Mouse (Mus musculus) 3T3-L1 (cell line): ENCODE data around the gene Exo5.

Experiments used
- DNase-seq: peaks from one replicate; pipeline ENCODE4 v3.0.0-alpha.2; 2015; ENCODE audit warnings: low read depth, low spot score

Exo5 gene

DNA sequence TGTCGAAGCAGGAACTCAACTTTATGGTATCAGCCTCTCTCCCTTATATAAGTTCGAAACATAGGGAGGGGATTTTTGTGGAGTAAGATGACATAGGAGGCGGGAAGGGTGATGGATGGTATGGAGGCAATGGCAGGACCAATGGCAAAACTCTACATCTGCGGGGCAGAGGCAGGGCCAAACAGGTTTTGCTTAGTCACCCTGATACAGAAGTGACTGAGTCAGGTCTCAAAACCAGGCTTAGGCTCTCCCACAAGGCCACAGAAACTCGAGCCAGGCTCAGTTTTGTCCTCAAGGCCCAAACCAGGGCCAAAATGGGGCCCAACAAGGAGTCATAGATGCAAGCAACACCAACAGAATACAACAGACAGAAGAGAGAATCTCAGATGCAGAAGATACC is 19.2 kb downstream of the Exo5 start:
- peak; percentile 54 for DNase-seq

GRCm38 (mm10) chr4:120904533-120904932 is 20.3 kb downstream of the Exo5 start:
- no peak for DNase-seq

GRCm38 (mm10) chr4:120895810-120896584 is 28.8 kb downstream of the Exo5 start:
- DNase-seq = no peak

DNA sequence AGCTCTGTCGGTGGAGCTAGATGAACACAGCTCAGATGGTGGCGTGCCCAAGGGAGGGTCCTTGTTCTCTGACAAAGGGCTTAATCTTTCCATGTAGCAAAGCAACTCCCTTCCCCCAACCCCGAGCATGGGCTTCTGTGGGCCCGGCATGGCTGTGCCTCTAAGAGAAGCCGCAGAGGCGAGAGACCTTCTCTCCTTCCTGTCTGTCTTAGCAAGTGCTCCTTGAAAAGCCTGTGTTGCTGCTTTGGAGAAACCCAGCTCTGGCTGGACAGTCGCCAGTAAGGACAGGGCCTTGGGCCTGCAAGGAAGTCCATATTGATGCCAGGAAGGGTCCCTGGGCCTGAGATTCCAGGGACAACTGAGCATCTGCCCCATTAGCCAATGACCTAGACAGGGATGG is 29.6 kb downstream of the Exo5 start:
- no peak for DNase-seq

DNA sequence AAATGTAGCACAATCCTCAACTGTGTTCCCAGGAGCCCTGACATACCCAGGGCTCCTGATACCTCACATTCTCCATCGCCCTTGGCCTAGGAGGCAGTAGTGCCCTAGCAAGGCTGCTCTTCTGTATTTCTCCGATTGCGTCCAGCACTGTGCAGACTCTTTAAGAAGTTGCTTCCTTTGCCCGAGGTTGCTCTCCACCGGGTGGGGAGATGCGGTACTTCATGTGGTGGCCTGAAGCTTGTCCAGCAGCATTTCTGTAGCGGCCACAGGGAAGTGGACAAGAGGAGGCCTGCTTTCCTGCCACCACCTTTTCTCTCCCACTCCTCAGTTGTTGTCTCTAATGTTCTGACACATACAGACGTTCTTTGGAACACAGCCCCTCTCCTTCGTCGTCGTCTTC is 30.2 kb downstream of the Exo5 start:
- no peak for DNase-seq

DNA sequence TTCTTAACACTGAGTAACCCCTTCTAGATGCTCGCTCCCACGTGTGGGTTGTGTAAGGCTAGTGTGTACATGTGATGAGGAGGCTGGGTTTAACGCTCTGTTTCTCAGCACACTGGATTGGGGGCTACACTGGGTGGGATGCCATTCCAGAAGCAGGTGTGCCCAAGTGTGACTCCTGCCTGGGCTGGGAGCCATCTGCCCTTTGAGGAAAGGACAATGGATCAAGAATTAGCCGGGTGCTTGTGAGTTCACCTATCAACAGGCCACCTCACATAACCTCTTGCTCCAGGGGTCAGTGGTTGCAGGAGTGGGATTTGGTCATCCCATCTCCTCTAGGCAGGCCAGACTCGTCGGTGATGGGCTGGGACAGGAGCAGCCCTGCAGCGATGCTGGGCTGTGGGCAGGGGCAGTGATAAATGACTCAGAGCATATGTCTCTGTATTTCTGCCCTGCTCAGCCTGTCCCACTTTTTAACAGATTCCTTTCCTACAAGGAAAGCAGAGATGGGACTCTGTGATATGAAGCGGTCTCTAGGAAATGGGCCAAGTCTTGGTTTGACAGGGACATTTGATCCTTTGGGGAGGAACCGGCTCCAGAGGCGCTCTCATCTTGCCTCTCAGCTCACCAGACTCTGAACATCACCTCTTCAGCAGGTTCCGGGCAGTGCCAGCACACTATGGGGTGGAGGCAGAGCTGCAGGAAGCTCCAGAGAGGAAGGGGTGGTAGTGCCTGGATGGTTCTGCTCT is 31.0 kb downstream of the Exo5 start:
- DNase-seq = peak; percentile 39

GRCm38 (mm10) chr4:120892516-120892915 is 32.3 kb downstream of the Exo5 start:
- DNase-seq = no peak

DNA sequence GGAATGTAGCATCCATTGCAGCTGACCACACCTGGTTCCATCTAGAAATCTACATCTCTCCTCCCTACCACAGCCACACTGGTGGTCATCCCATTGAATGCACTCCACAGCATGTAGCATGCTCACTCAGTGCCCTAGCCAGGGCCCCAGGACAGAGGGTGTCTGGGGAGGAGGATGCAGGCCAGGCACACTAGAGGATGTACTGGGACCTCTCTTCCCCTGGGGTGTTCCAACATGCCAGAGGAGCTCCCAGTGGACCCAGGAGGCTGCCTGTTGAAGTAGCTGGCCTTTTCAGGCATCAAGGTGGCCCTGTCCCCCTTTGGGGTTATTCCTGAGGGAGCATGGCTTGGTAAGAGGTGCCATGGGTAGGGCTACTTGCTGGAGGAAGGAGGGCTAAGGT is 32.9 kb downstream of the Exo5 start:
- DNase-seq = no peak

DNA sequence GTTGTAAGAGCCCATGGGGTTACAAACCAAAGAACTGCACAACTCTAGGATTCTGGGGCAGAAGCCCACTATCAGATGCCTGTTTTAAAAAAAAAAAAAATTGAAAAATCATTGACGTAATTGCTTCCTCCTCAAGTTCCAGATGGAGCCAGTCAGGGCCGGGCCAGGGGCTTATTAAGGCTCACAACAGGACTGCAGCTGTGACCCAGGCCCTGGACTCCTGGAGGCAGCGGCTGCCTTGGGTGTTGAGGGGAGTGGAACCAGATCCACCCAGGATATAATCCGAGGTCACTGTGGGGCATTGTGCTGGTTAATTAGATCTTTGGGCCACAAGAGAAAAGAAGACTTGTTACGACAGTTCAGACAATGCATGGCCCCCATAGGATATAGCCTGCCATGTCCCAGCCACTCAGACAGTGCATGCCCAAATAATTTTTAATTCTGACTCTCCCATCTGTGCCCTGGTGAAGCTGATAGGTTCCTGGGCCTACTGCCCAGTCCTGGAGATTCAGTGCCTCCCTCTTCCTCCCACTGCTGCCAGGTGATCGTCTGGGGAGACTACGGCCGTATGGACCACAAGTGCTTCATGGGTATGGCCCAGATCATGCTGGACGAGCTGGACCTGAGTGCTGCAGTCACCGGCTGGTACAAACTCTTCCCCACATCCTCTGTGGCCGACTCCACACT is 33.9 kb downstream of the Exo5 start:
- DNase-seq = no peak

DNA sequence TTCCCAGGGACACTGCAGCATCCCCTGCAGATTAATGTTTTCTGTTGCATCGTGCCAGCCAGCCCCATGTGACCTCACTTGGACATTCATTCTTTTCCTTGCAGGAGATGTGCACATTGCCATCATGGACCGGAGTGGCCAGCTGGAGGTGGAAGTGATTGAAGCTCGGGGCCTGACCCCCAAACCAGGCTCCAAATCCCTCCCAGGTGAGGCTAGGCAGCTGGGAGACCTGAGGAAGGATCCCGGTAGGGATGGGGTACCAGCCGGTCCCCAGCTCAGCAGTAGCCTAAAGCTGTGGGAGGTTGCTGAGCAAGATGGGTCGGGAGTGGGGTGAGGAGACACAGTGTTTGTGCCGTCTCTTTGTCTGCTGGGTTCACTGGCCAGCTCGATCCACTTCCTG is 35.9 kb downstream of the Exo5 start:
- no peak for DNase-seq

GRCm38 (mm10) chr4:120887381-120888112 is 37.3 kb downstream of the Exo5 start:
- DNase-seq = peak; percentile 65

GRCm38 (mm10) chr4:120886811-120887210 is 38.0 kb downstream of the Exo5 start:
- DNase-seq = no peak

- DNase-seq = no peak
These were observed 38.7 kb downstream of the Exo5 start for GRCm38 (mm10) chr4:120886131-120886530.

DNA sequence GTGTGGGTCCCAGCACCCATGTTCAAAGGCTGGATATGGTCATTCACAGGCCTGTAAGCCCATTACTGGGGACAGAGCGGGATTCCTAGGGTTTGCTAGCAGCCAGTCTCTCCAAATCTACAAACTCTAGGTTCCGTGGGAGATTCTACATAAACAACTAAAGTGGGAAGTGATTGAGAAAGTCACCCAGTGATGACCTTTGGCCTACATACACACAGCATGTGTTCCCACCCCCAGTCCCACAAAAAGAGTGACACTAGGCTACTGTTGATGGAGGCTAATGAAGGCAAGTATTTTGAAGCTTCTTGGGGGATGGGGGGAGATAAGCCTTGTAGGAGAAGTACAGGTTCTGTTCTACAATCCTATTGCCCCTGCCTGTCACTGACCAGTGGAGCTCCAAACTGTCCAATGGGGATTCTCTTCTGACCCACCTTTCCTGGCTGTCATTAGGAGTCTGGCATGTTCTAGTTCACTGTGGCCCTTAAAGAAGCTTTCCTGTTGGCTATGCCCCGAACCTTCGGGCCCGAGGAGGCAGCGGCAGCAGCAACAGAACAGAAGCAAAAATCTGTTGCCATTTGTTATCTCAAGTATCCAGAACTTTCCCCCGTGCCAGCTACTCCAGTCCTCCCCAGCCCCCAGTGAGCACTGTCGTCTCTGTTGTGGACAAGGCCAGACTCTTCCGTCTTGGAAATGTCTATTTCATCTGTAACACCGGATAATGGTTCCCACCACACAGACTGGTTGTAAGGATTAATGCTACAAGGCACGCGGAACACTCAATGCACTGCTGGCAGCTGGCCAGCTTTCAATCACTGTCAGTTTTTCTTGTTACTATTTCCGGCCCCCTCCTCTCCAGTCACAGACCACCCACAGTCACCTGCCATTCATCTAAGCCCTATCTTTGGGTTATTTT is 39.4 kb downstream of the Exo5 start:
- DNase-seq = no peak

DNA sequence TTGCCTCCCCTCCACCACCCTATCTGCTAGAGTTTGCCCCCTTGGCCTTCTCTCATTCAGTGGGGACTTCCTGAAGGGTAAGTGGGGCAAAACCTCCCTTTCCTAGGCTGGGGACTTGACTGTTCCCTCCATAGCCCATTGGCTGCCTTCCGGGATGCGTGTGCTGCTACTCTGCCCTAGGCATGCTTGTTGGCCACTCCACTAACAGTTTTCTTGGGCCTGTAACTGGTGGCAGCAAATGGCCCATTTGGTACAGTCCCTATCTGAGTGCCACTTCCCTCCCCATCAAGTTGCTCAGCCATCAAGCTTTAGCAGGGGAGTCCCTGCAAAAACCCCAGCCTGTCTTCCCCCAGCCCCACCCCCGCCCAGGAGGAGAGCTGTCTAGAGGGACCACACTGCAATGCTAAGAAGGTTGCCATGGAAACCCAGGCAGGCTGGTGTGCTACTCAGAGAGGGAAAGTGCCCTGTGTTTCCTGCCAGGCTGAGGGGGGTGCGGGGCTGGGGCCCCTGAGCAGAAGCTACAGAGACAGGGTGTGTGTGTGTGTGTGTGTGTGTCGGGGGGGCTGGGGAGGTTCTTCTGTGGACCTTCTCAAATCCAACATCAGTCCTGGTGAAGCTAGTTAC is 42.7 kb downstream of the Exo5 start:
- no peak for DNase-seq

DNA sequence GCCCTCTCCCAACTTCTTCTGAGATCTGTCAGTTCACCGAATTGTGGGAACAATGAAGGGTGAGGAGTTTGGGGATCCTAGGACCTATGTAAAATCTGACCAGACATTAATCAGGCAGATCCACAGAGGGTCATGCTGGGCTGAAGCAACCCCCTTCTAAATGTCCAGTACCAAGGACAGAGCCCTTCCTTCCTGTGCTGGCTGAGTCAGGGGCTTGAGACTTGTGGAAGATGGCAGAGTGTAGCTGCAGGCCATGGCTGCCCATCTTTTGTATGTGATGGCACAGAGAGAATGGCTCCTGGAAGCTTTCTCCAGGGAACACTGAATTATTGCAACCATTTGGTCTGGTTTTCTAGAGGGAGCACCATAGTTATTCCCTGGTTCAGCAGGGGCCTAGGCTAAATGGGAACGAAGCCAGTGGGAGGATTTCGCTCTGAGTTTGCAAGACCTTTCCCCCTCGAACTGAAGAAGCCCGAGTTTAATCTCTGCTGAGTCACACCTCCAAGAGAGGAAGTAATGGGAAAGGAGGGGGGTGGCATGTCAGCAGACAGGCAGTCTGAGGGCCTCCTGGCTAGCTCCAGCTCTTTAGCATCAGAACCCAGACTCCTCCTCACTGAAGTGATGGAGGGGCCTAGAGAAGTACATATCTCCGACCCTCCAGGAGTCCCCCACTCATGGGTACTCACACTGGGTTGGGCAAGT is 43.9 kb downstream of the Exo5 start:
- DNase-seq = peak; percentile 51

DNA sequence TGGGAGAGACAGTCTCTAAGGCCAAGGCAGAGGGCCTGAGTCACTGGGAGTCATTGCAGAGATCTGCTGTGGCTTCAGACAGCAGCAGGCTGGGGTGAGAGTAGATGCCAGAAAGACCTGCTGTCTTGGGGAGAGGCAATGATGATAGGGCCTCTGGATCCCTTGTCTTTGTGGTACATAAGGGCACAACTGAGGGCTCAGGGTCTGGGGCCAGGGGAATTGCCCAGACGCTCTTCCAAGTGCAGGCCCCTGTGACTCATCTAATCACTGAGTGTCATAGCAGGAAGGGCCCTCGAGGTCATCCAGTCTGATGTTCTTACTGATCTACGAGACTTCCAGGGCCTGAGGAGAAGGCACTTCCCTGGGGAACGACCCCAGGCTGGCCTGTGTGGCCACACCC is 45.4 kb downstream of the Exo5 start:
- DNase-seq = peak; percentile 36

DNA sequence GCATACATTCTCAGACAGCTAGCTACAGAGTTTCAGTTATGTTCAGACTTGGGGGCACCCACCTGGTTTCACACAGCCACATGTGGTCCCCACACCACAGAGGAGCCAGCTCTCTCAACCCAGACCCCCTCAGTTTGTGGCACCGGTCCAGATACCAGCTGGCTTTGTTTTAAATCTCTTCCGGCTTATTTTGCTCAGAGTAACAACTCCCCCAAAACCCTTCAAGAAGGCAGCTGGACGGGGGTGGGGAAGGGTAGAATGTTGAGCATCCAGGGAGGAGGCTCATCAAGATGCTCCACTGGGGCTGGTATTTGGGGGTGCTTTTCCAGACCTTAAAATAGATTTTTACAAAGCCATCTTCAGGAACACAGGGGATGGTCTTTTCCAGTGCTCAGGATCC is 46.1 kb downstream of the Exo5 start:
- DNase-seq = no peak

DNA sequence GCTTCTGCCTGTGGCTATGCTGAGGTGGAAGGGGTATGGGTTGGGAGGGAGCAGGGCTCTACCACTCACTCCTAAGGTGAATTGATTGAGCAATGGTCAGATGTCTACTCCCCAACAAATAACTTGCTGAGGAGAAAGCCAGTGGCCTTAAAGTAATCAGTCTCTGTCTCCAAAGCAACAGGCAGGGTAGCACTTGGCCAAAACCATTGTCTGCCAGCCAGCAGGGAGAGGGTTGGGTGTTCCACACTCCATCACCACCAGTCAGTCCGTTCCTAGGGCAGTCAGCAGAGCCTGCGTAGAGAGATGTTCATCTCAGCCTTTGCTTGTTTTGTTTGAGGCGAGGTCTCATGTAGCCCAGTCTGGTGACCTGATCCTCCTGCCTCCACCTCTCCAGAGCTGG is 48.9 kb downstream of the Exo5 start:
- no peak for DNase-seq
